Mouse (Mus musculus): ENCODE measurements around the gene Macrod2. TPM values are rescaled to one million over a fixed set of nuclear protein-coding genes. Genes with fewer than 3 reads are reported as not detected.

The Macrod2 gene
- polyA plus RNA-seq, 1 experiment from 2014 or later = 32.9 TPM

DNA sequence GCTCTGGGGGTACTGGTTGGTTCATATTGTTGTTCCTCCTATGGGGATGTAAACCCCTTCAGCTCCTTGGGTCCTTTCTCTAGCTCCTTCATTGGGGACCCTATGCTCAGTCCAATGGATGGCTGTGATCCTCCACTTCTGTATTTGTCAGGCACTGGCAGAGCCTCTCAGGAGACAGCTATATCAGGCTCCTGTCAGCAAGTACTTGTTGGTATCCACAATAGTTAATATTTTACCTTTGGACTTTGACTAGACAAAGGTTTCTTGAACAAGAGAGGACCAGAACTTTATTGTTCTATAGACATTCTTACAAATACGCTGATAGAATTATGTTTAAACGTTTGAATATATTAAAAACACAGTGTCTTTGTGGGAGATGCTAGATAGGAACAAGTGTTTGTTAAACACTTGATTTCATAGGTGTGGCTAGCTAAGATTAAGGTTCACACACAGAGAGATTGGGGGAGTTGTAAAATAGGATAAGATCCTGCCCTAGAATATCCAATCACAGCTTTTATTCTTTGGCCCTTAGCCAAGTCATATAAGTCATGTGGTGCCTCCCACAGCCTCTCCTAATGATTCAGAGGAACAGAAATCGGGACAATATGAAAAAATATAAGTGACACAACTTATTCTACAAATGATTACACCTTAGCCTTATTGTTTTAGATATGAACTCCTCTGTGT, 501.4 kb downstream of the Macrod2 start:
- ATAC-seq = peak; percentile 92
- H3K9me3 ChIP-seq (ENCODE audit: control insufficient read depth, low read length) = no peaks in the 10 kb centered on the region
- H3K4me2 ChIP-seq (ENCODE audit: low read depth, low read length) = no peak overlapping the region
- H3K9ac ChIP-seq (ENCODE audit: low read depth, low read length) = no peak overlapping the region
- no peaks in the 10 kb centered on the region for H3K27me3 ChIP-seq (replicated peaks; ENCODE audit: control insufficient read depth, insufficient read depth, low read length)
- H3K4me3 ChIP-seq (ENCODE audit: low read length) = no peak overlapping the region
- H3K4me1 ChIP-seq (ENCODE audit: control insufficient read depth, insufficient read depth, low read length) = no peaks in the 10 kb centered on the region
- peak overlapping the region; percentile 68 for H3K27ac ChIP-seq (ENCODE audit: low read length)
- no peaks in the 10 kb centered on the region for H3K36me3 ChIP-seq (ENCODE audit: control insufficient read depth, insufficient read depth, low read length)
- WGBS = 51% methylated on average over 3 of the region's 3 CpGs

DNA sequence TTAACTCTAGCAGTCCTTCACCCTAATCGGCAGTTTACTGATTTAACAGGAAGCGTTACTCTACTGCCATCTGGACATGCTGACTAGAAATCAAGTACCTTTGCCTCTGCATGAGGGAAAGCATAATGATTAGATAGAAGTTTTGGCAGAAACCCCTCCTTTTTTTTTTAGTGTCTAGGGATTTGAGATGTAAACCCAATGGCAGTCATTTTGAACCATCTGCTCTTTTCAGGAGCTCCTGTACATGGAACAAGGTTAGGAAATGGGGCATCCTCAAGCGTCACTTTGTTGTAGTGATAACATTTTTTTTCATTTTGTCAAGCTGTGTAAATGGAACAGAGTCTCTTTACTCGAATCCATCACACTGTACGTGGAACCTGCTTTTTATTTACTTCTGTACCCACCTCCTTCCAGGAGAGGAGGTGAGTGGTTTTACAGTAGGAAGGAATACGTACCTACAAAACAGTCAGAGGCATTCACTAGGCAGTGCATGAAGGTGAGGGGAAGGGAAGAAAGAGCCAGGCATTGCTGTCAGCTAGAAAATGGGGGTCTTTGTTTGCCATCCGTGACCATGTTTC, 503.4 kb downstream of the Macrod2 start:
- H3K36me3 ChIP-seq (ENCODE audit: control insufficient read depth, insufficient read depth, low read length) = no peaks in the 10 kb centered on the region
- no peak for ATAC-seq
- H3K27ac ChIP-seq (ENCODE audit: low read length) = no peak overlapping the region
- no peaks in the 10 kb centered on the region for H3K9me3 ChIP-seq (ENCODE audit: control insufficient read depth, low read length)
- no peak overlapping the region for H3K9ac ChIP-seq (ENCODE audit: low read depth, low read length)
- 59% methylated on average over 7 of the region's 7 CpGs for WGBS
- H3K27me3 ChIP-seq (replicated peaks; ENCODE audit: control insufficient read depth, insufficient read depth, low read length) = no peaks in the 10 kb centered on the region
- H3K4me2 ChIP-seq (ENCODE audit: low read depth, low read length) = no peak overlapping the region
- H3K4me3 ChIP-seq (ENCODE audit: low read length) = no peak overlapping the region
- no peaks in the 10 kb centered on the region for H3K4me1 ChIP-seq (ENCODE audit: control insufficient read depth, insufficient read depth, low read length)

DNA sequence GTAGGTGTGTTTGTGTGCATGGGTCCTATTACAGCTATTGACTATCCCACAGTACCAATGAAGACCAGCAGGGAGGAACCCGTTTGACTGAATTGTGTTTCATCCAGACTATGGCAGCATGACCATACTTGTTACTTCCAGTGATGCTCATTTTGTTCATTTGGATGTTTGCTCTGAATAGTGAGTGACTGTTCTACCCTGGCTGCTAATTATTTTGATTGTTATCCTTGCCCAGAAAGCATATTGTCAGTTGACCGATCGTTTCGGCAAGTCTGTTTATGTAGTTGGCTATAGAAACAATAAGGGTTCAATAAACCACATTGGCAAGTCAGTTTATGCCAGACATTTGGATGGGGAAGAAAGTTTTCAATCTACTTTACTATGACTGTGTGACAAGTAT, 510.2 kb downstream of the Macrod2 start:
- peaks cover 2% of the 10 kb centered on the region; the same call in 1 of the 2 replicates for H3K4me1 ChIP-seq (ENCODE audit: control insufficient read depth, insufficient read depth, low read length)
- H3K4me3 ChIP-seq (ENCODE audit: low read length) = no peak overlapping the region
- no peak for ATAC-seq
- WGBS = 80% methylated on average over 4 of the region's 4 CpGs
- H3K4me2 ChIP-seq (ENCODE audit: low read depth, low read length) = no peak overlapping the region
- no peaks in the 10 kb centered on the region for H3K36me3 ChIP-seq (ENCODE audit: control insufficient read depth, insufficient read depth, low read length)
- no peaks in the 10 kb centered on the region for H3K27me3 ChIP-seq (replicated peaks; ENCODE audit: control insufficient read depth, insufficient read depth, low read length)
- no peaks in the 10 kb centered on the region for H3K9me3 ChIP-seq (ENCODE audit: control insufficient read depth, low read length)
- no peak overlapping the region for H3K27ac ChIP-seq (ENCODE audit: low read length)
- no peak overlapping the region for H3K9ac ChIP-seq (ENCODE audit: low read depth, low read length)

DNA sequence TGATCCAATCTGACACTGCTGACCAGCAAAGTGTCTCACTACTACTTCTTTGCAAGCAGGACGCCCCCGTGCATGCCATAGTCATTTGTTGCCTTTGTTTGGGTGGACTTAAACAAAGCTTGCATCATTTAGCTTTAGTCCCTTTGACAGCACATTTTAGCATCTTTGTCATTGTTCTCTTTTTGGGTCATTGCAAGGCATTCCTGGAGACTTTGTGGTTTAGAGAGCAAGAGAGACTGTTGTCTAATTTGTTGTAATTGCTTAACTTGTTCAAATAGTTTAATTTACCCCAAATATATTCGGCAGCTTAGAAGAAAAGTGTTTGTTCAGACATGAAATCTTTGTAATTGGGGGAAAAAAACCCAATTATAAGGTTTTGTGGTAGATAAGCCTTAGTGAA, 511.0 kb downstream of the Macrod2 start:
- peaks cover 2% of the 10 kb centered on the region; the same call in 1 of the 2 replicates for H3K4me1 ChIP-seq (ENCODE audit: control insufficient read depth, insufficient read depth, low read length)
- 61% methylated on average over 3 of the region's 3 CpGs for WGBS
- H3K27me3 ChIP-seq (replicated peaks; ENCODE audit: control insufficient read depth, insufficient read depth, low read length) = no peaks in the 10 kb centered on the region
- no peak for ATAC-seq
- H3K27ac ChIP-seq (ENCODE audit: low read length) = no peak overlapping the region
- H3K9me3 ChIP-seq (ENCODE audit: control insufficient read depth, low read length) = no peaks in the 10 kb centered on the region
- no peaks in the 10 kb centered on the region for H3K36me3 ChIP-seq (ENCODE audit: control insufficient read depth, insufficient read depth, low read length)
- H3K4me2 ChIP-seq (ENCODE audit: low read depth, low read length) = no peak overlapping the region
- H3K4me3 ChIP-seq (ENCODE audit: low read length) = no peak overlapping the region
- no peak overlapping the region for H3K9ac ChIP-seq (ENCODE audit: low read depth, low read length)

DNA sequence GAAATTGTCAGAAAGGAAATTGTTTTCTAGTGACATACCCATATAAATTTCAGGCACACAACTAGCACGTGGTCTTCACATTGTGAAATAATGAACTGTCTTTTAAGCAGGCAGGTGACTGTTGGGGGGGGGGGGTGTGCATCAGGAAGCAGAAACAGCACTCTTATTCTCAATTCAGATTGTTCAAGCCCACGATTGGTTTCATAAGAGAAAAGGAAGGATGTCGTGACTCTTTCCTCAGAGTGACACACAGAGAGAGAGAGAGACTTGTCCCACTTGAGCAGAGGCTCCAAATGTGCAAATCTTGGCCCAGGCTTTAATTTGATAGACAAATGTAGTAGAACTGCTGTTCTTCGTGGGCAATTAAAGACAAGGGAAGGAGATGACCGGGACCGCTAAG, 516.4 kb downstream of the Macrod2 start:
- Histone ChIP-seq H3K4me1 (ENCODE audit: control insufficient read depth, insufficient read depth, low read length) (no peaks in the 10 kb centered on the region), H3K27ac (ENCODE audit: low read length) (no peak overlapping the region), H3K27me3 (replicated peaks; ENCODE audit: control insufficient read depth, insufficient read depth, low read length) (no peaks in the 10 kb centered on the region), H3K36me3 (ENCODE audit: control insufficient read depth, insufficient read depth, low read length) (no peaks in the 10 kb centered on the region), H3K4me3 (ENCODE audit: low read length) (no peak overlapping the region), H3K4me2 (ENCODE audit: low read depth, low read length) (no peak overlapping the region), H3K9me3 (ENCODE audit: control insufficient read depth, low read length) (no peaks in the 10 kb centered on the region), H3K9ac (ENCODE audit: low read depth, low read length) (no peak overlapping the region)
- WGBS = 74% methylated on average over 6 of the region's 6 CpGs
- no peak for ATAC-seq

DNA sequence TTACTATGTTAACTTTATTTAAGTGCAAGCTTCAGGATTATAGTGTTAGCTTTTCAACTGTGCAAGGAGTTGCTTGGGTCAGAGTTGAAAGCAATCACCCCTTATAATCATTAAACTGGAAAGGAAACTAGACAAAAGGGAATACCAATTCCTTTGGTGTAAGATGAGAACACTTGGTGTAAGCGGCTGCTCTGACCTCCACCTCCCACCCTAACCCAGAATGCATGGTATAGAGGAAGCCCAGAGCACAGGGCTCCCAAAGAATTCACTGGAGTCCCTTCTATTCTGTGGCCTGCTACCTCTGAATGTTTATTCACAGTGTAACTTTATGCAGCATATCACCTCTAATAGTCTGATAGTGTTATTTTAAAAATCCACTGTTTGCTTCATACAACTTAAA, 517.1 kb downstream of the Macrod2 start:
- no peaks in the 10 kb centered on the region for H3K9me3 ChIP-seq (ENCODE audit: control insufficient read depth, low read length)
- no peaks in the 10 kb centered on the region for H3K36me3 ChIP-seq (ENCODE audit: control insufficient read depth, insufficient read depth, low read length)
- no peak overlapping the region for H3K4me3 ChIP-seq (ENCODE audit: low read length)
- no peak for ATAC-seq
- no peak overlapping the region for H3K27ac ChIP-seq (ENCODE audit: low read length)
- 34% methylated on average over 1 of the region's 1 CpGs for WGBS
- H3K9ac ChIP-seq (ENCODE audit: low read depth, low read length) = no peak overlapping the region
- H3K27me3 ChIP-seq (replicated peaks; ENCODE audit: control insufficient read depth, insufficient read depth, low read length) = no peaks in the 10 kb centered on the region
- no peak overlapping the region for H3K4me2 ChIP-seq (ENCODE audit: low read depth, low read length)
- no peaks in the 10 kb centered on the region for H3K4me1 ChIP-seq (ENCODE audit: control insufficient read depth, insufficient read depth, low read length)

DNA sequence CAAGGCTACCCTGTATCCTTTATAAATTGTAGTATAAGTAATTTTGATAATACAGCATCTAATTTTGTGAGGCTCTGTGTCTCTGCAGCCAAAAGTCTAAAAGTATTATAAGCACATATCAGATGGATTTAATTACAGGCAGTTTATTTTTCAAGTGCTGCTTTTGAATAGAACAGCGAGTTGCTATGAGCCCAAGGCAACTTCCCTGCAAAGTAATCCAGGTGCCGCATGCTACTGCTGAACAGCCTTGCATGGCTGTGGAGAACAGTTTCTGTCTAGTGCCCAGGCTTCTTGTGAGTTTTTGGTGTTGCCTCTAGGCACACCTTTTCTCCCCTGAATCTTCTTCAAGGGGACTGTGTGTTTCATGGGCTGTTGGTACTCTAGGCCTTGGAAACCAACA, 517.8 kb downstream of the Macrod2 start:
- no peaks in the 10 kb centered on the region for H3K9me3 ChIP-seq (ENCODE audit: control insufficient read depth, low read length)
- no peaks in the 10 kb centered on the region for H3K36me3 ChIP-seq (ENCODE audit: control insufficient read depth, insufficient read depth, low read length)
- ATAC-seq = no peak
- no peaks in the 10 kb centered on the region for H3K27me3 ChIP-seq (replicated peaks; ENCODE audit: control insufficient read depth, insufficient read depth, low read length)
- no peak overlapping the region for H3K27ac ChIP-seq (ENCODE audit: low read length)
- H3K4me3 ChIP-seq (ENCODE audit: low read length) = no peak overlapping the region
- H3K4me2 ChIP-seq (ENCODE audit: low read depth, low read length) = no peak overlapping the region
- no peaks in the 10 kb centered on the region for H3K4me1 ChIP-seq (ENCODE audit: control insufficient read depth, insufficient read depth, low read length)
- no peak overlapping the region for H3K9ac ChIP-seq (ENCODE audit: low read depth, low read length)
- WGBS = 90% methylated on average over 2 of the region's 2 CpGs

DNA sequence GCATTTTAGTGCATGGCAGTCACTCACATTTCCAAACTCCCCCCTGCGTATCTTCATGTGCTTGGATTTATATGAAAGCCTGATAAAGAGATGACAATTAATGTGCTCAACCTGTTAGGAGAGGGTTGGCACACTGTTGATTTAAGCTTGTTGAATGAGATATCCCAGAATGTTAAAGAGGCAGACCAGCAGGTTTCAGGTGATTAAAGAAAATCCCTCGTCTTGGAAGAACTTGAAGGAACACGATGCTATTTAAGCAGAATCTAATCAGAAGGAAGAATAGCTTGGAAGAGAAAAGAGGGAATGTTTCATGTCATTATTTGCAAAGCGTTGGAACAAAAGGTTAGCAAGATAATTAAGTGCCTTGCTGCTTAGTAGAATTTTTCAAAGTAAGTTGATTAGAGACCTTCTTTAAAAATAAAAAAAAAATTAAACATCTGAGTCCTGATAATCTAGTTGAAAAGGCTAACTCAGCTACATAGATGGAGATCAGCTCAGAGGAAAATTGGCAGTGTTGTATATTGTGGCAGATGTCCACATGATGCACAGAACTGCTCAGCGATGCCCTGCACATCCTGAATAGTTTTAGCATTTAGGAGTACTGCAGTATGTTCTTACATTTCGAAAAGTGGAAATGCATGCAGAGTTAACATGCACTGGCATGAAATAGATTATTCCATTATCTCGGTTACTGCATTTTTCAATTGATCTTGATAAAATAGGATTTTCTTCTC, 518.7 kb downstream of the Macrod2 start:
- Histone ChIP-seq H3K27ac (ENCODE audit: low read length) (no peak overlapping the region), H3K4me3 (ENCODE audit: low read length) (no peak overlapping the region), H3K9me3 (ENCODE audit: control insufficient read depth, low read length) (no peaks in the 10 kb centered on the region), H3K4me1 (ENCODE audit: control insufficient read depth, insufficient read depth, low read length) (no peaks in the 10 kb centered on the region), H3K36me3 (ENCODE audit: control insufficient read depth, insufficient read depth, low read length) (no peaks in the 10 kb centered on the region), H3K4me2 (ENCODE audit: low read depth, low read length) (no peak overlapping the region), H3K9ac (ENCODE audit: low read depth, low read length) (no peak overlapping the region), H3K27me3 (replicated peaks; ENCODE audit: control insufficient read depth, insufficient read depth, low read length) (no peaks in the 10 kb centered on the region)
- ATAC-seq = no peak
- WGBS = 73% methylated on average over 7 of the region's 7 CpGs

DNA sequence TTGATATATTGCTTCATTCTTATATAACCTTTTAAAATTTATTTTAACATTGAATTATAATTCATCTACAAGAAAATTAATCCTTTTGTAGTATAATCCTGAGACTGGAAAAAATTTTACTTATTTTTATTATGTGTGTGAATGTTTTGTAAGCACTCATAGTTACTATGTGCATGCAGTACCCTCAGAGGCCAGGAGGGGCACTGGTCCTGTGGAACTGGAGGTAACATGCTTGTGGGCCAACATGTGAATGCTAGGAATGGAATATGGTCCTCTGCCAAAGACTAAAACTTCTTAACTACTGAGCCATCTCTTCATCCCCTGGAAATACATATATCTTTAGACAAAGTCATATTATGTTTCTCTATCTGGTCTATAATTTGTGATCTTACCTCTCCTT, 531.8 kb downstream of the Macrod2 start:
- Histone ChIP-seq H3K4me2 (ENCODE audit: low read depth, low read length) (no peak overlapping the region), H3K4me1 (ENCODE audit: control insufficient read depth, insufficient read depth, low read length) (no peaks in the 10 kb centered on the region), H3K4me3 (ENCODE audit: low read length) (no peak overlapping the region), H3K27ac (ENCODE audit: low read length) (no peak overlapping the region), H3K27me3 (replicated peaks; ENCODE audit: control insufficient read depth, insufficient read depth, low read length) (no peaks in the 10 kb centered on the region), H3K36me3 (ENCODE audit: control insufficient read depth, insufficient read depth, low read length) (no peaks in the 10 kb centered on the region), H3K9me3 (ENCODE audit: control insufficient read depth, low read length) (no peaks in the 10 kb centered on the region), H3K9ac (ENCODE audit: low read depth, low read length) (no peak overlapping the region)
- no peak for ATAC-seq

All from intestine, embryonic 16.5 days (tissue).